Mouse (Mus musculus) ovary, postnatal 14 days (tissue): ENCODE measurements around the gene Cntn4.

Experiments
- DNase-seq: peaks from one replicate; pipeline ENCODE4 v3.0.0; 2022; ENCODE audit warnings: low spot score

Gene Cntn4

DNA sequence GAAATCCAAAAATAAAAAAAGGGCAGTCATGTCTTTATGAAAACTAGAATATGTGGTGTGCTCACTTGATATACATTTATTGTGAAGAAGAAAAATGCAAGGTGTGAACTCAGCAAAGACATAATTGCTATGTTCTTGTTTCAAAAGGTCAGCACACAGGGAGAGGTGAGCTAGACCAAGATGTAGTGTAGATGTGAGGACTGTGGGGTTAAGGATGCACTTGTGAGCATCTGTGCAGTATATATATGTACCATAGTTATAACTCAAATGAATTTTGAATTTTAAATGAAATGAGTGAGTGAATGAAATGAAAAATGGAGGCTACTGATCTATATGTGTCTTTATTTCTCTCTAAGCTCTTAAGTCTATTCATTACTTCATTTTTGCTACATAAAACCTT lies 401.2 kb downstream of the Cntn4 start:
- no peak for DNase-seq

DNA sequence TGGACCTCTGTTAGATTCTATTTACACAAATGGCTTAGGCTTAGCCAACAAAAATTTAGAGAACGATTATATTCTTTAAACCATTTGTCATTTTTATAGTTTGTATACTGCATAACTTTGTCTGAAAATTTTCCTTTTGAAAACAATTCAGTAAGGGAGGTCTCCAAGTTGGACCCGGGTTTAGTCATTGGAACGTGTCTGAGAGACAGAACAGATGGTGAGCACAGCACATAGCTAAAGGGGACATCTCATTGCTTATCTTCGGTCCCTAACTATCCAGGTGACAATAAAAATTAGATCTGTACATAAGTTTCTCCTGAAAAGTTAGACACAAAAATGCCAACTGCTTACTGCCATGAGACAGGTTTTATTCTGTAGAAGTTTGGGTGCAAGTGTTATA lies 420.4 kb downstream of the Cntn4 start:
- no peak for DNase-seq

DNA sequence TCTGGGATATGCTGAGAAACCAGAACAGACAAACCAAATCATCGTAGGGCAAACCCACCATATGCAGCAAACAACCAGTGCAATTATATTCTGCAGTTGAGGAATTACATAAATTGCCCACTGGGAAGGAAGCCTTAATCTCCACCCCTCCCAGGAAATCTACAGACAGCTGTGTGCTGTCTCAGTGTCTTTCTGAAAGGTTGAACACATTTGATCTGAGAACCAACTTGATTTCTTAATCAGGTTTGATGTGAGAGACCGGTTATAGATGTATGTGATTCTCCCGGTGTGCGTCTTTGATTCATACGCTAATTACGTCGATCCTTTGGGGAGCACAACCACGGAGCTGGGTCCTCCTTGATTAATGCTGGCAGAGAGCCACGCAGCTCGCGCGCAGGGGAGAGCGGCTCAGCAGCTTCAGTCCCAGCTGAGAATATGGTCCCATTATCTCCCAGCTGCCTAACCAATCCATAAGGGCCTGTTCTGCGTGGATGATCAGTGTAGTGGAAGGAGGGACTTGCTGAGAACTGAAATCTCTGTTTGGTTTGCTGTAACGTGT lies 441.1 kb downstream of the Cntn4 start:
- peak; percentile 21 for DNase-seq

DNA sequence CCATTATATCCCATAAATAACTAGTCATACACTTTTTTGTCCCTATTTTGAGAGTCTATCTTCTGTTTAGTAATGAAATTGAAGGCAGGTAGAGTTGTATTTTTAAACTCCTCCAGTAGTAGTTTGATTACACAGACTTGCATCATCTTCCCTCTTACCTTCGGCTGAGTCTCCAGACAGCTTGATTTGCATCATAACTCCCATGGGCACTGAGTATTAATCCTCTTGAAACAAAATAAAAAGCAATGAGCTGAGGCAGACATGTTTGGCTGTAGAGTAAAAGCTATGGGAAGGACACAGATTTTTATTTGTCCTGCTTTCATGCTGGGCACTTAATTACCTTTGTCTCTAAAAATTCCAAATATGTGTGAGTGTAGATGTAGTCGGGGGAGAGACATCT lies 476.1 kb downstream of the Cntn4 start:
- DNase-seq, result no peak

DNA sequence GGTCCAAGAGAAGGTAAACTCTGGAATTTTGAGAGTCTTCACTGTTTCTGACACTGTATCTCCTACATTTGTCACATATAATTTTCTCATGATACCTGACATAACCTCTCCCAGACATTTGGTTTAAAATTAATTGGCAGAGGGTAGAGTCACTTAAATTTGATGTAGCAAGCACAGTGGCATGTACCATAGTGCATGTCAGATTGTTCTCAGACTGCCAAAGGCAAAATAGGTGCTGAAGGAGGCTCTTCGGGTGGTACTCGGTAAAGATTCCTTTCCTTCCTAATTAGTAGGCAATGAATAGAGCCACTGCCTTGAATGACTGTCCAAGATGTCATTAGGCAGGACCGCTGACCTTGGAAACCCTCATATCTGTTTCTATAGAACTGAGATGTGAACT lies 477.9 kb downstream of the Cntn4 start:
- no peak for DNase-seq

DNA sequence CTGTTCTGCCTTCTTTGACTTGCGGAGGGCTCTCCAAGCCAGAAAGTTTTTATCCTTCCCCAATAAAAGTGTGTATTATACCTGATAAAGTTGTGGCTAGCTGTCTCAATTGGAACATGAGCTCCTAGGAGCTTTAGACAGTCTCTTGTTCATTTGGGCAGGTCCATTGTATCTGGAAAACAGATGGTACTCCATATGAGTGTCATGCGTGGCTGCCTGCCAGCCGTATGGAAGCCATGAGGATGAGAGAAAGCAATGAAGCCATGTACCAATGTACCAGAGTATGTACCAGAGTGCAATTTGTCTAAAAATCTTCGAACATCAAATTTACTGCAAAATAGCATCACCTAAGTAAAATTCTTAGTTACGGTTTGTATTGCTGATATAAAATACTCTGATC lies 500.1 kb downstream of the Cntn4 start:
- DNase-seq, result no peak

DNA sequence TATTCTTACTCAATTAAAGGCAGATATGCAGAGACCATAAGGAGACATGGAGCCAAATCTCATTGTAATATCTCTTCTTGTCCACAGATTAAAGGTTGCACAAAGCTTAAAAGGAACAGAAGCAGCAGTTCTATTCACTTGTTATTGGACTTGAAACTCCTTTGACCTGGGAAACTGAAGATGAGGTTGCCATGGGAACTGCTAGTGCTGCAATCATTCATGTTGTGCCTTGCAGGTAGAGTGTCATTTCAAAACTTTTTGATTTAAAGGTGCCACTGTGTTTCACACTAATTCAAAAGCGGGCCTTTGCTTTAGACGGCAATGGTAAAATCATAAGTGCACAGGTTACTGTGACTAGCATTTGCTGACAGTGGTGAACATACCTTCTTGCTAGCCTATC lies 504.1 kb downstream of the Cntn4 start:
- no peak for DNase-seq

DNA sequence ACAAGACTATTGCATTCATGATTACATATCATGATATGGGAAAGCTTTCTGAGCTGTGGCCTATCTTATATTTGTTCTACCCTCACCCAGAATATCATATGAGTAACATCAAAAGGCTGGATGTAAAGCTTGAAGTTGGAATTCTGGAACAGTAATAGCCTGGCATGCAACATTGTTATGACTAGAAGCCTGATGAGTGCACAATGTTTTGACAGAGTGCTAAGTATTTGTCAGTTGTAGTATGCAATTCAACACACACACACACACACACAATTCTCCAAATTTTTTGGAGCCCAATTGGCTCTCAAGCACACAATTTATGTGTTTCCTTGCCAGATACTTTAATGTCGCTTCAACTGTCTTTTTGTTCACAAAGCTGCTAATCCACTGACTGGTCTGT lies 523.5 kb downstream of the Cntn4 start:
- no peak for DNase-seq

DNA sequence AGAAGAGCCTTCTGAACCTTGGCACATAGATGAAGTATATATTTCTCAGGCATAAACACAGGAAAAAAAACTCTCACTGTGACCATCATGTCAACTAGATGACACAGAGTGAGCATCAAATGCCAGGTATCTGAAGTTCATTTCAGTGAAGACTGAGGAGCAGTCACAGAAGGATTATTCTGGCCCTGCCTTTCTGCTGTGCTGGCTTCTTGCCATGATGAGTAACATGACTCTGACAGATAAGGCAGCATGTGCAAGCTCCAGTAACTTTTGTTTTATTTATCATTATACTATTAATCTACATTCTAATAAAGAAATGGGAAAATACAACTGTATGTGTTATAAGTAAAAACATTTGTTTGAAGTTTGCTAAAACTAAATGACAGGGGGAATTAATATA lies 529.9 kb downstream of the Cntn4 start:
- no peak for DNase-seq

DNA sequence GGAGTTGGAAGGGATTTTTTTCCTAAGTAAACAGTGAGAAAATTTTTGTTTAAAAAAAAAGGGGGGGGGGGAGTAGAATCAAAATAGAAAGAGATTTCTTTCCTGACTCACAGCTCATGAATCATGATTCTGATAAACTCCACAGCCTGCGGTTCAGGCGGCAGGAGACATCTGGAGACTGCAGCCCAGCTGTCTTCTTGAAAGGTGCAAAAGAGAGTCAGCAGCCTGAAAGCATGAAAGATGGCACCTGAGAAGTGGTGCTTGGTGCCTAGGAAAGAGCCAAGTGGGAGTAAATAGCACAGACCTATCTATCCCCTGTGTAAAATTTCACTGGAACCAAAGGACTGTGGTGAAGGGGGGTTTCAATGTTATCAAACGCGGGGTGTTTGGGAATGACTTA lies 535.6 kb downstream of the Cntn4 start:
- DNase-seq, result no peak

DNA sequence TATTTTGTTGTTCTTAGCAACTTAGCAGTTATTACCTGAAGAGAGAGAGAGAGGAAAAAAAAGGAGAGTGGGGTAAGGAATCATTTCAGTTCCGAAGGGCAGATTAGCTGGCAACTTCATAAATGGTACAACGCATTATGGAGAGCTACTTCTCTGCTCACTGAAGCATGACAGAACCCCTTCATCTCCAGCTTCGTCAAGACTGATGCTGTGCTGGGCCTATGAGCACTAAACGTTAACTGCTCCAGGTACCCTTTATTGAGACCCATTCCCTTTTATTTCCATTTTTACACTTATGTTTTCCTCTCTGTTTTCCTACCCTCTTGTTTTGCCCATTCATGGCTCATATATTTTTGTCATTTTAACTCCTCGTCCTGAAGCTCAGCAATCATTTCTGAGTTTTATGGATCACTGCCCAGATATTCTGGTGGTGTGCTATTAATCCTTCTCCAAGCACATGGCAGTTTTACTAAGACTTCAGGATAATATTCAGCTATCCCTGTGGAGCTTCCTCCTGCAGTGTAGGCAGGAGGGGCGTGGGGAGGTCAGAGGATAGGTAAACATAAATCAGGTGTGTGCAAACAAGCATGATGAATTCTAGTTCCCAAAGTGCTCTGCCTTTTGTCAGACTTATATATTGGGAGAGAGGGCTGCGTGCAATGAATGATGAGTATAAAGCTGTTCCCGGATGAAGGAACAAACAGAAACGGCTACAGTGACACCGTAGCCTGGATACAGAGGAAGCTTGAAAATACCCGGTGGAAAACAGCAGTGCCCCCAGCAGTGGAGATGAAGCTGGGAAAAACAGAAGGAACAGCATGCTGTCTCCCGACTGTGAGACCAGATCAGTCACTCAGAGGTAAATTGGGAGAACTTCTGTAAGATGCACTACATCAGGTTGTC lies 559.8 kb downstream of the Cntn4 start:
- no peak for DNase-seq

DNA sequence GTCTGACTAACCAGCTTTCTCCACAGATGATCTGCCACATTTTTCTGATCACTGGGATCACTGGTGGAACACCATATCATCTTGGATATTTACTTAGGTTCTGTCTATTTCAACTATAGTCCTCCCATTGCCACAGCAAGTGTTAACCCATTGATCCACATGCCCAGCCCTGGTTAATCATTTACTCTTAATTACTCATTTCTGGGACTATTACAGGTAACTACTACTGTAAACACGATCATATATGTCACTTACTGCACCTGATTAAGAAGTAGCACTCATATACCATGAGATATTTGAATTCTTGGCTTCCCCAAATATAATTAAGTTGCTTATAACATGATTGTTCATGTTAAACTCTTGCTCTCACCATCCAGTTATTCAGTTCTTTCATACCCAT lies 564.1 kb downstream of the Cntn4 start:
- no peak for DNase-seq

DNA sequence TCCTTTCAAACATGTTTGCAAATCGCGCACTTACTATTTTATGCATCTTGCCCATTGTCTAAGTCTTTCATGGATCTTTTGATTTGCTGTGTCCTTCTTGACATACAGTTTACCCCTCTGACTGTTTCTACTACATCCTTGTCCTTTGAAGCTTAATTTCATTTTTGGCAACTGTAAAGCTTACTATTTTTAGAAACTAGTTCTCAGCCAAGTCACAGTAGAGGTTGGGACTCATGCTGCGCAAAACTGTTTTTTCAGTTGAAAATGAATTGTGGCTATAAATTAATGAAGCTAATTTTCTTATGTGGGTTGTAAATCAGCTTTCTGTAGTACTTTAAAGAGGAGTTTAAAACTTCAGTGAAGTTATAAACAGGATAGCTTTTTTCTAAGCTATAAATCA lies 585.9 kb downstream of the Cntn4 start:
- no peak for DNase-seq

DNA sequence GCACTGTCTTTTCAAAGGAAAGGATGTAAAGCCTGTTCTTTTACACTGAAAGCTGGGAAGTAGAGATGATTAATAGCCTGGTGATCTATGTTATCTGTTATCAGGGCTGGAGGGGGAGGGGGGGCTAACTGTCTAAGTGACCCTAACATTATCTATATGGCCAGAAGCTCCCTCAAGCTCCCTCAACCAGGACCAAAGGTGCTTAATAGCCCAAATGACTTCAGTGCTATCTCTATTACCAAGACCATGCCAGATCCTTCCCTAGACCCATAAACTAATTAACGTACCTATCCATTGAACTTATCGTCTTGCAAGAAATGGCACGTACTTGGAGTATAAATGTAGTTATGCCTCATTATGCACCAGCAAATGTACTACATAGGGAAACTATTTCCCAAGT lies 588.0 kb downstream of the Cntn4 start:
- no peak for DNase-seq

DNA sequence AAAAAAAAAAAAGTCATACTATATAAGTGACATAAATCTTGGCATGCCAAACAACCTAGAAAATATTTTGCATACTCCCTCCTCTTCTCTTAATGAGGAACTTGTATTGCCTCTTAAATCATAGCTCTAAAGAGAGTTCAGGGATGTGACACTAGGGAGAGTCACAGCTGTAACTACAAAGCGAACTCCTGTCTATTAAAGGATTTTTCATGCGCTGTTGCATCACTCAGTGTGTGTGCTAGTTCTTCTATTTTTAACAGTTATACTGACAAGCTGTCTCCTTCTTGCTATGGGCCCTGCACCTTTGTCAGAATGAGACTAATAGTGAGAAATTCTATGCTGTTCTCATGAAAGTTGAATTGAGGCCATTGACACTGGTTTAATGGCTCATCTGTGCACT lies 588.8 kb downstream of the Cntn4 start:
- no peak for DNase-seq

DNA sequence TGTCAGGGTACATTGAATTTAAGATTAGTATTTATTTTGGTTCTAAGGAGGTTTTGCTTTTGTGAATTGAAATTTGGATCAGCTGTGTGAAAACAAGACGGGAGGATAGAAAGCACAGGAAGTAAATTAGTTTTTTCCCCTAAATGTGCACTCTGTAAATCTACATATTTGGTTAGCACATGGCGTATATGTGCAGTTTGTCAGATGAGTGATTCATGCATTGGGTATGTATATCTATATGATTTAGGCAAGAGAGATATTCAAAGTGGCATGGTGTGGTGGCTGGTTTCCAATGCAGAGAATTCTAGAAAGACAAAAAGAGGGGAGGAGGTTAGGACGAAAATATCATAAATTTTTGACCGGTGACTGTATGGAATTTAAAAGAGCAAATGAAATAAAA lies 591.3 kb downstream of the Cntn4 start:
- no peak for DNase-seq

DNA sequence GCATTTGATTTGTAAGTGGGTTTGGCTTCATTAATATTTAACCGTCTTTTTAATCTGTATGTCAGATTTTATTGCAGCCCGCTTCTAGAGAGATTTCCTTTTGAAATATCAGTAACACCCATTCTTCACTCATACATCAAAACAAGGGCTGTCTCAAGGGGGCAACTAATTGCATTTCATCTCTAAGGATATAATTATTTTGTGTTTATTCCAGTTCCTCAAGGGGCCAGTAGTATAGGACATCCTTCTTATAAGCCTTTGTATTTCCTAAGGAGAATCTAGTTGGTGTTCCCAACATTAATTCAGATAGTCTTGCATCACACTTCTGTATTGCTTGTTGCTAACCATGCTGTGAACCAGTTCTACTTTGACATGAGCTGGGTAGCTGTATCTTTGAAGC lies 599.7 kb downstream of the Cntn4 start:
- DNase-seq, result no peak

DNA sequence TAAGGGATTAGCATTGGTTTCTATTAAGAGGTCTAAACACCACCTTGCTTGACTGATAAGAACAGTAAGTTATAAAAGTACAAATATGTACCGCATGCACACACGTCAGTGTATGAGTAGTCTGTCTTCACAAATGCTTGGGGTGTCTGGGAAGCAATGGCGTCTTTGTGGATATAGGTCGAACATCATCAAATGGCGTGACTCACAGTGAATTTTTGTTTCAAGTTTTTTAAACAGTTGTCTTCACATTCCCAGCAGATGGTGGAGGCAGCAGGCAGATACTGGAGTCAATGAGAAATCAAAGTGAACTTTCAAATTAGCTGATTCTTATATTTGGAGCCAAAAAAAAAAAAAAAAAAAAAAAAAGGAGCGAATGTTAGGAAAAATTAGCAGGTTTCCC lies 604.2 kb downstream of the Cntn4 start:
- no peak for DNase-seq

DNA sequence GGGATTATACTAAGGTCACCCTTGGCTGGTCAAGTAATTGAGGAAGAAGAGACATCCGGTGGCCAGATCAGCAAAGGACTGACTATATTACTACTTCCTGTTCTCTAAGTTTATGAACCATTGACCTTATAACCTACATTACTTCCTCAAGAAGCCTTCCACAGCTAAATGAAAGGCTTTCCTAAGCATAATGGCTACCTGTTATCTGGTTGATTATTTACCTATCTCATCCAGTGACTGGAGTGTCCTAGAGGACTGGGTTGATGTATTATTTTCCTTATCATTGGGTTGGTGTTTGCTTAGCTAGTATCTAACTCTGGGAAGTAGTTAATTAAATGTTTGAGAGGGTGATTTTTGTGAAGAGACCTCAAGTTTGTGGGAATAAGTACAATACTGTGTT lies 606.4 kb downstream of the Cntn4 start:
- DNase-seq, result no peak

DNA sequence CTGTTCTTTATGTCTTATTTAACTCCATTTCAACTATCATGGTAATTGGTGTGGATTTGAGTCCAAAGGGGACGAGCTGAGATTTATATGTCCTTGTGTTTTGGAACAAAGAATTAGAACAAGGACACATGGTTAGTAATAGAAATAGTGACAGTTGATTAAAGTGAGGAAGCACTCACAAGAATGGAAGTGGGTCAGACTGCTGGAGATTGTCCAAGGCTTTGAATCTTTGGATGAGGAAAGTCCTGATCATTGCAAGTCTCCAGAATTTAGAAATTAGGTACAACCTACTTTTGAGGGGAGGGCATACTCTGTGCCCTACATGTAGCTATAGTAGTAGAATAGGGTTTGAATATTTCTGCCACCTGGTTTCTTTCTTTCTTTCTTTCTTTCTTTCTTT lies 622.0 kb downstream of the Cntn4 start:
- no peak for DNase-seq

DNA sequence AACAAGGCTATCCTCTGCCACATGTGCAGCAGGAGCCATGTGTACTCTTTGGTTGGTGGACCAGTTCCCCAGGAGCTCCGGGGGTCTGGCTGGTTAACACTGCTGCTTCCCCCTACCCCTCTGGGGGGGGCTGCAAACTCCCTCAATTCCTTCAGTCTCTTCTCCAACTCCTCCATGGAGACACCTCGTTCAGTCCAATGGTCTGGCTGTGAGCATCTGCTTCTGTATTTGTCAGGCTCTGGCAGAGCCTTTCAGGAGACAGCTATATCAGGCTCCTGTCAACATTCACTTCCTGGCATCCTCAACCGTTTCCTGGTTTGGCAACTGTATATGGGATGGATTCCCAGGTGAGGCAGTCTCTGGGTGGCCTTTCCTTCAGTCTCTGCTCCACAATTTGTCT lies 622.7 kb downstream of the Cntn4 start:
- no peak for DNase-seq

DNA sequence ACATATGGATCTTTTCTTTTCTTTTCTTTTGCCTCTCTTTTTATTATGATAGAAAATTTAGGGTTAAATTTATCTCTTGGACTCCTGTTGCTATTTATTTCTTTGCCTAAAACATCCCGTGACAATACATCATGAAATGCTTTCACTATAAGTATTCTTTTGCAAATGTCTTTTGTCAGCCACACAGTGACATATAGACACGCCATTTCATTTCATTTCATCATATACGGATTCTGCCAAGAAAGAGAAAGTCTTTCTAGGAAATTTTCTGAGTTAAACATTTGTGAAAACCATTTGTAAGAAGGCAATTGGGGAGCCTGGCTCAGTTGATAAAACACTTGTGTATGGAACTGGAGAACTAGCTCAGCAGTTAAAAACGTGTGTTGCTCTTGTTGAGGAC lies 625.0 kb downstream of the Cntn4 start:
- DNase-seq, result no peak

DNA sequence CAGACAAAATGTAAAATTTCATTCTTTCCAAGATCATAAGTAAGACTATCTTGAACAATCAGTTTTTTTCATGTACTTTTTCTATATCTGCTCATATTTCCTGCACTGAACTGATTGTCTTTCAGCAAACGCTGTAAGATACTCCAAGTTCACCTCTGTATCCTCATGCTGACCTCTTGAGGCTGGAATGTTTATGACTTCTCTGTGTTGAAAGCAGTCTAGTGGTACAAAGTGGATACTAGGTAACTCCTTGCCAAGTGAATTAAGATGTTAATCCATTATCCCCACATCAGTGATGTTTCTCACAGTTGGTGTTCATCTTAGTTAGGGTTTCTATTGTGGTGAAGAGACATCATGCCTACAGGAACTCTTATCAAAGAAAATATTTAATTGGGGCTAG lies 651.5 kb downstream of the Cntn4 start:
- DNase-seq, result no peak

DNA sequence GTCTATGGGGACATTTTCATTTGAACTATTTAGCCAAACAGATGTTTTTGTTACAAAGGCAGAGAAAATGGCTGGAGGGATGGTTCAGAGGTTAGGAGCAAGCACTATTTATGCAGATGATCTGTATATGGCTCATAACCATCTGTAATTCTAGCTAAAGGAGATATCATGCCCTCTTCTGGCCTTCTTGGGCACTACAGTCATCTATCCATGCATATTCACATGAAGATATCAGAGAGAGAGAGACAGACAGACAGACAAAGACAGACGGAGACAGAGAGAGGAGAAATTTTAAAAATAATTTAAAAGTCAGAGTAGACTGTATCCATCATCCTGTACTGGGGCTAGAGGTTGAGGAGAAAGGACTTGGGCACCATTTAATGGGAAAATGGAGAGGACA lies 652.2 kb downstream of the Cntn4 start:
- DNase-seq, result no peak
